ENCODE assay signal across 9 mouse cellular contexts in genomic region chr17:15535943-15536342, GRCm38 (mm10). TPM values are rescaled to one million over a fixed set of nuclear protein-coding genes. Genes with fewer than 3 reads are reported as not detected.
DNase-seq lines count a peak whose midpoint lies in the region; ATAC-seq lines count a peak whose summit lies in the region.
"Had no signal": no experiment of that assay in that cellular context is flagged by ENCODE, and none has a peak within 500 bp of the region (broad histone marks: within the 10 kb centered on the region; RNA-seq: fewer than 3 reads in every experiment).

No protein-coding gene starts in this region.

- H3K27me3 ChIP-seq in heart, embryonic 16.5 days (ENCODE audit: control insufficient read depth, insufficient read depth, low read length) = peaks cover 8% of the 10 kb centered on the region; the same call in 1 of the 2 replicates
- H3K27me3 ChIP-seq in midbrain, embryonic 16.5 days (ENCODE audit: control insufficient read depth, insufficient read depth, low read depth, low read length) = peaks cover 4% of the 10 kb centered on the region; the same call in 1 of the 2 replicates

- ATAC-seq in heart, embryonic 16.5 days (replicated peaks; ENCODE audit: extremely low read depth, insufficient read depth, low FRiP score) = no peak
- peak; percentile 31 for ATAC-seq in common myeloid progenitor, adult 5-6 weeks (replicated peaks; ENCODE audit: low read depth, poor library complexity, severe bottlenecking)
- ATAC-seq in inflammation-experienced regulatory T-cells, adult 6 months = peak; percentile 84
- ATAC-seq in midbrain, embryonic 16.5 days = no peak
- ATAC-seq: Patski had no signal

- H3K4me1 ChIP-seq in heart, embryonic 16.5 days (ENCODE audit: control insufficient read depth, insufficient read depth, low read length) = peaks cover 3% of the 10 kb centered on the region; the same call in 1 of the 2 replicates
- no peaks in the 10 kb centered on the region; the same call in 1 of the 2 replicates for H3K4me1 ChIP-seq in midbrain, embryonic 16.5 days (ENCODE audit: control insufficient read depth, insufficient read depth, low read length)

- H3K27ac ChIP-seq in heart, embryonic 16.5 days (ENCODE audit: low read length) = no peak overlapping the region
- H3K27ac ChIP-seq in midbrain, embryonic 16.5 days (ENCODE audit: low read length) = no peak overlapping the region

- H3K9ac ChIP-seq in heart, embryonic 16.5 days (ENCODE audit: low read length) = no peak overlapping the region; the same call in 1 of the 2 replicates
- peak overlapping the region; percentile 74; the same call in 1 of the 2 replicates for H3K9ac ChIP-seq in midbrain, embryonic 16.5 days (ENCODE audit: low read depth, low read length)

- peak overlapping the region; percentile 59 for H3K4me3 ChIP-seq in heart, embryonic 16.5 days (ENCODE audit: low read length)
- H3K4me3 ChIP-seq in midbrain, embryonic 16.5 days (ENCODE audit: low read depth, low read length) = peak overlapping the region; percentile 56

- H3K4me2 ChIP-seq in heart, embryonic 16.5 days (ENCODE audit: low read depth, low read length) = peak overlapping the region; percentile 93
- H3K4me2 ChIP-seq in midbrain, embryonic 16.5 days (ENCODE audit: low read length) = peak overlapping the region; percentile 98

- no peak for DNase-seq in heart, postnatal 10 days
- DNase-seq in cerebellum, postnatal 25 days = no peak
- no peak for DNase-seq in left cerebral cortex, adult 9 months (ENCODE audit: low spot score in 2 of 2)
- no peak for DNase-seq in left cerebral cortex, adult 8-10 months (ENCODE audit: low spot score in 2 of 2)

- H3K9me3 ChIP-seq in heart, embryonic 16.5 days (replicated peaks; ENCODE audit: control insufficient read depth, low read length) = no peaks in the 10 kb centered on the region
- H3K9me3 ChIP-seq in midbrain, embryonic 16.5 days (replicated peaks; ENCODE audit: control insufficient read depth, low read length, poor library complexity, severe bottlenecking) = no peaks in the 10 kb centered on the region

- no peaks in the 10 kb centered on the region for H3K36me3 ChIP-seq in heart, embryonic 16.5 days (ENCODE audit: control insufficient read depth, insufficient read depth)
- no peaks in the 10 kb centered on the region for H3K36me3 ChIP-seq in midbrain, embryonic 16.5 days (ENCODE audit: control insufficient read depth, insufficient read depth, low read length)

- 16% methylated on average over 8 of the region's 8 CpGs for WGBS in heart, embryonic 16.5 days
- 18% methylated on average over 8 of the region's 8 CpGs for WGBS in midbrain, embryonic 16.5 days

- intact Hi-C loops in heart, postnatal 10 days (cut with DNase I) = no loop called here

RNA-seq across cellular contexts. Expression of gene Pdcd2, which starts 8.8 kb away (rescaled TPM):
- polyA plus RNA-seq in heart, embryonic 16.5 days (2015; fragmentation: Nextera tagmentation; extraction: Ambion mirVana) = 23.8 and 35.1 TPM in 2 replicates
- 10 to 100 TPM; 16.8 to 17.0 TPM for total RNA-seq in heart, postnatal 10 days (2021)
- total RNA-seq in common myeloid progenitor, adult 5-6 weeks (2017) = 86.3 and 100 TPM in 2 replicates
- polyA plus RNA-seq in inflammation-experienced regulatory T-cells, adult 6 months (2017; shearing (Covaris generic)) = 10 to 100 TPM; 18.0 to 29.1 (median 21.3) TPM
- 54.7 and 65.8 TPM in 2 replicates for polyA plus RNA-seq in midbrain, embryonic 16.5 days (2015; fragmentation: Nextera tagmentation; extraction: Ambion mirVana)
- 10 to 100 TPM; 14.9 to 28.9 (median 23.8) TPM for total RNA-seq in left cerebral cortex, adult 8-10 months (2022)

RNA-seq across cellular contexts. Expression of gene Prdm9, which starts 28.2 kb away (rescaled TPM):
- 1.7 and 2.0 TPM in 2 replicates for polyA plus RNA-seq in heart, embryonic 16.5 days (2015; fragmentation: Nextera tagmentation; extraction: Ambion mirVana)
- total RNA-seq in heart, postnatal 10 days (2021) = 1 to 10 TPM; 3.1 to 3.4 TPM
- 7.1 and 7.8 TPM in 2 replicates for total RNA-seq in common myeloid progenitor, adult 5-6 weeks (2017)
- polyA plus RNA-seq in inflammation-experienced regulatory T-cells, adult 6 months (2017; shearing (Covaris generic)) = 1 to 10 TPM; 4.5 to 9.0 (median 7.0) TPM
- 1.6 and 2.1 TPM in 2 replicates for polyA plus RNA-seq in midbrain, embryonic 16.5 days (2015; fragmentation: Nextera tagmentation; extraction: Ambion mirVana)
- 1 to 10 TPM; 1.8 to 3.6 (median 2.9) TPM for total RNA-seq in left cerebral cortex, adult 8-10 months (2022)

RNA-seq across cellular contexts. Expression of gene Tbp, which starts 36.3 kb away (rescaled TPM):
- 25.2 and 27.3 TPM in 2 replicates for polyA plus RNA-seq in heart, embryonic 16.5 days (2015; fragmentation: Nextera tagmentation; extraction: Ambion mirVana)
- total RNA-seq in heart, postnatal 10 days (2021) = 10 to 100 TPM; 11.6 to 16.9 TPM
- total RNA-seq in common myeloid progenitor, adult 5-6 weeks (2017) = 48.1 and 58.4 TPM in 2 replicates
- 10 to 100 TPM; 48.2 to 58.1 (median 56.7) TPM for polyA plus RNA-seq in inflammation-experienced regulatory T-cells, adult 6 months (2017; shearing (Covaris generic))
- 59.5 and 63.2 TPM in 2 replicates for polyA plus RNA-seq in midbrain, embryonic 16.5 days (2015; fragmentation: Nextera tagmentation; extraction: Ambion mirVana)
- total RNA-seq in left cerebral cortex, adult 8-10 months (2022) = 10 to 100 TPM; 29.9 to 36.9 (median 33.1) TPM

RNA-seq across cellular contexts. Expression of gene Psmb1, which starts 36.4 kb away (rescaled TPM):
- polyA plus RNA-seq in heart, embryonic 16.5 days (2015; fragmentation: Nextera tagmentation; extraction: Ambion mirVana) = 180 and 200 TPM in 2 replicates
- total RNA-seq in heart, postnatal 10 days (2021) = 100 to 1,000 TPM; 138 to 142 TPM
- 178 and 184 TPM in 2 replicates for total RNA-seq in common myeloid progenitor, adult 5-6 weeks (2017)
- polyA plus RNA-seq in inflammation-experienced regulatory T-cells, adult 6 months (2017; shearing (Covaris generic)) = 100 to 1,000 TPM; 370 to 432 (median 370) TPM
- polyA plus RNA-seq in midbrain, embryonic 16.5 days (2015; fragmentation: Nextera tagmentation; extraction: Ambion mirVana) = 224 and 230 TPM in 2 replicates
- 100 to 1,000 TPM; 123 to 140 (median 133) TPM for total RNA-seq in left cerebral cortex, adult 8-10 months (2022)

Comparison
In these comparisons a context has a peak if more than half of its experiments do, and no peak if none do; other contexts are left out.
1. ATAC-seq: peak in common myeloid progenitor, adult 5-6 weeks (single experiment) and inflammation-experienced regulatory T-cells, adult 6 months (single experiment); none in heart, embryonic 16.5 days (single experiment) and midbrain, embryonic 16.5 days (single experiment).